Mouse (Mus musculus): Measurements from ENCODE around the gene Myo19. TPM values are rescaled to one million over a fixed set of nuclear protein-coding genes. Genes with fewer than 3 reads are reported as not detected.

The Myo19 gene
- total RNA-seq, 2 experiments from 2014 or later: 5.1 to 13.4 TPM

GRCm38 (mm10) chr11:84943948-84944347 lies 64.0 kb downstream of the Myo19 start:
- peak; percentile 73 for ATAC-seq (replicated peaks; ENCODE audit: poor library complexity, severe bottlenecking)

DNA sequence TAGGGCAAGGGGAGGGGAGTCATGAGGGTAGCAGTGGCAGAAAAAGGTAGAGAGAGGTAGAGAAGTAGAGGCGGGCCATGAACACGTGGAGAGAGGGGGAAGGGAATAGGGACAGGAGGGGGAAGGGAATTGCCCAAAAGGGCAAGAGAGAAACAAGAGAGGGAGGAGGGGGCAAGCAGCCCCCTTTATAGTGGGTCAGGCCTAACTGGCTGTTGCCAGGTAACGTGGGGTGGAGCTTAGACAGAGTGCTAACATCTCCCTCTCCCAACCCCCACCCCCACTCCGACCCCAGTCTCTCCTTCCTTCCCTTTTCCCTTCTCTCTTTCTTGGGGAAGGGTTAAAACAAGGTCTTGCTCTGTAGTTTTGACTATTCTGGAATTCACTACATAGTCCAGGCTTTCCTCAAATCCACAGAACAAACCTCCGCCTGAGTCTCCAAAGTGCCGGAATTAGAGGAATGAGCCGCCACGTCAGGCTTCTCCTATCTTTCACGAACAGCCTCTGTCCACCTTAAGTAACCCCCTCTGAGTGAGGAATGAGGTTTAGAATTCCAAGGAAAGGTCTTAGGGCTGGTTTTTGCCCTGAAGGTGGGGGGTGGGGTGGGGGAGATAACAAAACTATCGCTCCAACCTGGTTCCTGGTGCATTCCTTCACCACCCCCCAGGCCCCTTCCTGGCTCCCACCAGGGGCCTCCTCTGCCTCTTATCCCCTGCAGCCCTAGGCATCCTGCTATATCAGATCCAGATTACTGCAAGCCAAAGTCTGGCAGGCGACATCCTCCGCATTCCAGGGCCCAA lies 64.9 kb downstream of the Myo19 start:
- no peak for ATAC-seq (replicated peaks; ENCODE audit: poor library complexity, severe bottlenecking)

DNA sequence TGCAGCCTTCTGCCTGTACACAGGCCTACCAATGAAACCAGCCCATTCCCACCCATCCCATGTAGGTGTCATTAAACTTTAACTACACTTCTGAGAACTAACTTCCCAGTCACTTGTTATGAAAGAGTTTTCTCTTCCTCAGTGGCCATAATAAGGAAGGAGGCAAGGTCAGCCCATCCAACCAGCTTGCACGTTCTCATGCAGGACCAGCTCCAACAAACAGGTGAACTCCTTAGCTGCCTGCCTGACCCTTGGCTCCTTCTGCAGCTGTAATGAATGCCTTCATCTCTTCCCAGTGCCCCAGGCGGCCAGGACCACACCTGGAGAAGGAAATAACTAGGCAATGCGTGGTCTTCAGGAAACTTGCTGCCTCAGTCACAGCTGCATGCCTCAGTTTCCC lies 65.9 kb downstream of the Myo19 start:
- no peak for ATAC-seq (replicated peaks; ENCODE audit: poor library complexity, severe bottlenecking)

GRCm38 (mm10) chr11:84947206-84947605 lies 67.3 kb downstream of the Myo19 start:
- ATAC-seq (replicated peaks; ENCODE audit: poor library complexity, severe bottlenecking): no peak

GRCm38 (mm10) chr11:84948114-84948513 lies 68.2 kb downstream of the Myo19 start:
- ATAC-seq (replicated peaks; ENCODE audit: poor library complexity, severe bottlenecking): no peak

GRCm38 (mm10) chr11:84948526-84948925 lies 68.6 kb downstream of the Myo19 start:
- no peak for ATAC-seq (replicated peaks; ENCODE audit: poor library complexity, severe bottlenecking)

- no peak for ATAC-seq (replicated peaks; ENCODE audit: poor library complexity, severe bottlenecking)
Measured at GRCm38 (mm10) chr11:84952611-84953010, 72.7 kb downstream of the Myo19 start.

- no peak for ATAC-seq (replicated peaks; ENCODE audit: poor library complexity, severe bottlenecking)
Measured at GRCm38 (mm10) chr11:84956400-84956799, 76.5 kb downstream of the Myo19 start.

GRCm38 (mm10) chr11:84957171-84957570 lies 77.2 kb downstream of the Myo19 start:
- ATAC-seq (replicated peaks; ENCODE audit: poor library complexity, severe bottlenecking): no peak

GRCm38 (mm10) chr11:84957591-84958270 lies 77.8 kb downstream of the Myo19 start, which contains the start of gene Car4:
Gene Car4 (plus strand): TSS chr11:84957786.
- ATAC-seq (replicated peaks; ENCODE audit: poor library complexity, severe bottlenecking): no peak

DNA sequence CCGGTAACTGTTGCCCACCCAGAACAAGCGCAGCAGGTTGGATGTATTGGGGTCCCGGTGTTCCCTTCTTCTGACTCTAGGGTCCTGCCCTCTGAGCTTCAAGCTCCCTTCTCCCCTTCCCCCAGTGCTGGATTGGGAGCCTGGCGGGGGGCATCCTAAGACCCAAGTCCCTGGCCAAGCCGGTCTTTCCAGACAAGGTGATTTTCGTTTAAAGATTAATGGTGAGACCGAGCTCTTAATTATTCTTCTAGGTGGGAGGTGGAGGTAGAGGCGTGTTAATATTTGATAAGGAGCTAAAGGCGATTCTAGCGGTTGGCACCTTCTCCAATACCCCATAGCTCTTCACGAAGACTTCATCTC lies 78.3 kb downstream of the Myo19 start:
- no peak for ATAC-seq (replicated peaks; ENCODE audit: poor library complexity, severe bottlenecking)

DNA sequence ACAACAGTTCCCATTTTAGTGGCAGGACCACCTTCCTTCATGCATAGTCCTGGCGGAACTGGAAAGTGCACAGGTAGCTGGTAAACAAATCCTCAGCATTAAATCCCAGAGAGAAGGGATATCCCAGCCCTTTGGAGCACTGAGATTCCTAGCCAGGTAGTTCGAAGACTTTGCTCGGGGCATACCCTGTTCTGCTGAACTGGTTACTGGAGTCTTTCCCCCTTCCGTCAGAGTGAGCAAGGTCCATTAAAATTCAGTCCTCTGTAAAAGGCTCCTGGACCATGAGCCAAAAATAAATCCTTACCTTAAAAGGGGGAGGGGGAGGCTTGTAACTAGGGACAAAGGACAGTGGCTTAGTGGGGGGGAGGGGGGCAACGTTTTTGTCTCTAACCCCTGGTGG lies 79.2 kb downstream of the Myo19 start:
- ATAC-seq (replicated peaks; ENCODE audit: poor library complexity, severe bottlenecking): no peak

DNA sequence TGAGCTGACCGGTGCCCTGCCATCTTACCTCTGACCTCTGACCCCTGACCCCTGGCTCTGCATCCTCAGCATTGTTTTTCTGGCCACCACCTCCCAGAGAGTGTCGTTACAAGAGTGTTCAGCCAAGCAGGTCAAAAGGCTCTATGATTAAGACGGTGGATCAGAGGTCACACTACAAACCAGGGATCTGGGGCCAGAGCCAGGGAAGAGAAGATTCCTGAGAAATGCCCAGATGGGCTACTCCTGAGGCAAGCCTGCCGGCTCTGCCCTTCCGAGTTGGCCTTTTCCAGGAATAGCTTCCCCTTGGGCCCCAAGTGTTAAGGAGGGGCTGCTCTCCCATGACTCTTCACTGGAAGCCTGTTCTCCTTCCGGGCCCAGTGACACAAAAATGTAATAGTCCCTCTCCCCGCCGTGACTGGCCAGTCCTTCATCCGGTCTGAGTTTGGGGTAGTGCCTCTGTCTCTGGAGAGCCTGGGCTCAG lies 79.8 kb downstream of the Myo19 start:
- no peak for ATAC-seq (replicated peaks; ENCODE audit: poor library complexity, severe bottlenecking)

DNA sequence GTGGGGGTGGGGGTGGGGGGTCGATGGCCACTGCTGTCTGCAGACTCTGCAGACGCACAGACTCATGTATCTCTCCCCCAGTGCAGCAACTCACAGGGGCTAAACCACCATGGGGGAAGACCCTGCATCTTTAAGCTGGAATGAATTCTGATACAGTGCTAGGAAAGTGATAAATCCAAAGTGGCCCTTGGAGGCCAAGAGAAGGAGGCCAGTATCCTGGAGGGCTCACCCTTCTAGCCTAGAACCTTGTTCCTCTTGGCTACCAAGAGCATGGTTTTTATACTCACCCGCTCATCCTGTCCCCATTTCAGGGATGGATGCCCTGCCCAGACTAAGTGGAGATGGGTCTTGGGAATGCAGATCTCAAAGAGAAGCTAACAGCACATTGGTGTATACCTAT lies 80.3 kb downstream of the Myo19 start:
- ATAC-seq (replicated peaks; ENCODE audit: poor library complexity, severe bottlenecking): no peak

- ATAC-seq (replicated peaks; ENCODE audit: poor library complexity, severe bottlenecking): no peak
Measured at GRCm38 (mm10) chr11:84960780-84961179, 80.8 kb downstream of the Myo19 start.

Other genes with a start within 250 kb of the Myo19 start
- 8.1 and 10.9 TPM in 2 replicates for gene Mrm1, start 60.6 kb upstream of the Myo19 start, total RNA-seq (2014; fragmentation: Nextera tagmentation)
- gene Mrm1, start 60.6 kb upstream of the Myo19 start, total RNA-seq (2017): 6.8 and 9.2 TPM in 2 replicates
- 20.6 and 38.4 TPM in 2 replicates for gene Dhrs11, start 51.2 kb upstream of the Myo19 start, total RNA-seq (2014; fragmentation: Nextera tagmentation)
- gene Dhrs11, start 51.2 kb upstream of the Myo19 start, total RNA-seq (2017): 14.9 and 15.9 TPM in 2 replicates
- gene Ggnbp2, start 9.3 kb upstream of the Myo19 start, total RNA-seq (2014; fragmentation: Nextera tagmentation): 72.0 and 78.9 TPM in 2 replicates
- gene Ggnbp2, start 9.3 kb upstream of the Myo19 start, total RNA-seq (2017): 78.5 and 110 TPM in 2 replicates
- 5.0 and 5.8 TPM in 2 replicates for gene Pigw, start 137 bp downstream of the Myo19 start, total RNA-seq (2014; fragmentation: Nextera tagmentation)
- gene Pigw, start 137 bp downstream of the Myo19 start, total RNA-seq (2017): 7.8 and 8.3 TPM in 2 replicates
- 28.3 and 36.0 TPM in 2 replicates for gene Znhit3, start 36.2 kb downstream of the Myo19 start, total RNA-seq (2014; fragmentation: Nextera tagmentation)
- gene Znhit3, start 36.2 kb downstream of the Myo19 start, total RNA-seq (2017): 32.6 and 46.7 TPM in 2 replicates
- gene Car4, start 77.6 kb downstream of the Myo19 start, total RNA-seq (2014; fragmentation: Nextera tagmentation): not detected in 2 replicates
- gene Car4, start 77.6 kb downstream of the Myo19 start, total RNA-seq (2017): not detected in 2 replicates

Measured in granulocyte monocyte progenitor cell, adult 5-6 weeks (primary cell).